Mouse (Mus musculus) embryonic facial prominence, embryonic 11.5 days (tissue): ENCODE measurements at regions not wholly inside any gene's neighbourhood (a gene's known extent, or its start where the extent isn't known, plus 50 kb on each side); places are given as distances from the start of the nearest gene placed in this dataset. TPM values are rescaled to one million over a fixed set of nuclear protein-coding genes. Genes with fewer than 3 reads are reported as not detected.

Experiments used
- ATAC-seq: fragments of 200-750 bp; cut with Nextera tagmentation; replicated peaks from 2 replicates; pipeline ENCODE4 v1.8.0; 2017; ENCODE audit warnings: low read depth; ENCODE audit not compliant: insufficient number of reproducible peaks, low FRiP score, low TSS enrichment
- DNase-seq: peaks from one replicate; pipeline ENCODE4 v3.0.0-alpha.2; 2015; ENCODE audit warnings: low spot score
- H3K27ac ChIP-seq: fragments of 300-500 bp; sonication (generic); replicated peaks from 2 replicates; pipeline ENCODE4 v1.5.1; 2014; ENCODE audit warnings: mild to moderate bottlenecking, low read depth, low read length, control low read depth
- H3K27me3 ChIP-seq: fragments of 300-500 bp; sonication (generic); 2 replicates; pipeline ENCODE4 v1.6.1; 2014; ENCODE audit warnings: mild to moderate bottlenecking, low read length, moderate library complexity, mixed read lengths; ENCODE audit not compliant: control insufficient read depth, insufficient read depth
- H3K36me3 ChIP-seq: fragments of 300-500 bp; sonication (generic); replicated peaks from 2 replicates; pipeline ENCODE4 v1.6.1; 2014; ENCODE audit warnings: low read depth, mild to moderate bottlenecking, low read length, moderate library complexity, mixed read lengths; ENCODE audit not compliant: control insufficient read depth, insufficient read depth
- H3K4me1 ChIP-seq: fragments of 300-500 bp; sonication (generic); 2 replicates; pipeline ENCODE4 v1.6.1; 2014; ENCODE audit warnings: low read length, mixed read lengths; ENCODE audit not compliant: control insufficient read depth, insufficient read depth
- H3K4me2 ChIP-seq: fragments of 300-500 bp; sonication (generic); 2 replicates; pipeline ENCODE4 v1.6.1; 2014; ENCODE audit warnings: low read depth, mild to moderate bottlenecking, control low read depth, low read length, moderate library complexity
- H3K4me3 ChIP-seq: fragments of 300-500 bp; sonication (generic); 2 replicates; pipeline ENCODE4 v1.5.1; 2014; ENCODE audit warnings: low read depth, low read length, control low read depth
- H3K9ac ChIP-seq: fragments of 300-500 bp; sonication (generic); replicated peaks from 2 replicates; pipeline ENCODE4 v1.6.1; 2014; ENCODE audit warnings: mild to moderate bottlenecking, control low read depth, low read length
- H3K9me3 ChIP-seq: fragments of 300-500 bp; sonication (generic); replicated peaks from 2 replicates; pipeline ENCODE4 v1.6.1; 2016; ENCODE audit warnings: mild to moderate bottlenecking, low read length, inconsistent platforms, mixed read lengths; ENCODE audit not compliant: control insufficient read depth
- WGBS: fragments of 180-500 bp; shearing (Covaris S2); extraction: QIAGEN DNeasy Blood & Tissue Kit; methylation state at CpG from one replicate; pipeline ENCODE4 v1.1.7; 2014; 5-methylcytosine and 5-hydroxymethylcytosine counted together
- microRNA-seq: library from miRNA; unstranded; fragments of <30 nt; microRNA quantifications from one replicate; pipeline ENCODE4, GENCODE M21; 2016; ENCODE audit warnings: borderline number of aligned reads

DNA sequence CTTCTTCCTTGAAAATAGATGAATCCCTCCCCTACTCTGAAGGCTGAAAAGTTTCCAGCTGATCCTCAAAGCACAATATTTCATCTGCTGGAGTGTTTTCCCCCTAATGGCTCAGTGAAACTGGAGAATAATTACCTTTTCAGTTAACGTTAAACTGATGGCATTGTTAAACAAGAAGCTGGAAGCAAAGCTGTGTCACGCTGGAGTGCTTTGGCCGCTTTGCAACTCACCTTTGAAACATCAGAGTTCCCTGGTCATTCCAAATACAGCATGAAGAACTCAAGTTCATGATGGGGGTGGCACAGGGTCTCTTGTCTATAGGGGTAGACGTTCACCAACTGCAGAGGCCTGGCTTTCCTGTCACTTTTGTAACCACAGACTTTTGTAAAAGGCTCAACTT, 317.9 kb upstream of the Adam34 start:
- Histone ChIP-seq H3K27me3 (no peaks in the 10 kb centered on the region), H3K9me3 (no peaks in the 10 kb centered on the region), H3K36me3 (no peaks in the 10 kb centered on the region), H3K4me2 (no peak overlapping the region), H3K4me1 (no peaks in the 10 kb centered on the region), H3K27ac (no peak overlapping the region), H3K4me3 (no peak overlapping the region), H3K9ac (no peak overlapping the region)
- no peak for ATAC-seq
- WGBS = 55% methylated on average over 4 of the region's 4 CpGs
- DNase-seq = no peak

DNA sequence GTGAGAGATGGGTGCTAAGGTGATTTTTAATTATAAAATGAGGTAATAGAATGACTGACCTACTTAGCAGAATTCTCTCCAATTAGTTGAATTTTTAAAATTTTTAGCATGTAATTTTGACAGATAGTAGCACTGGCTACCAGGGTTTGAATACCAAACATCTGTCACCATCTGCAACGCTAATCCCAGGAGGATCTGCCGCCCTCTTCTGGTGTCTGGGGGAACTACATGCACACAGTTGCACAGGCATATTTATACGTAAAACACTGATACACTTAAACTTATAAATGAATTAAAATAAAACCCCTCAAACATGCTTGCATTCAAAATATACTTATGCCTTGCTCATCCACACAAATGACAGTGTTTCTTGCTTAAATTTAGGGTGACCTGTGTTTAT, 316.1 kb upstream of the Adam34 start:
- ATAC-seq (no peak), DNase-seq (peak; percentile 63)
- Histone ChIP-seq H3K27ac (no peak overlapping the region), H3K4me2 (no peak overlapping the region), H3K27me3 (no peaks in the 10 kb centered on the region), H3K9me3 (no peaks in the 10 kb centered on the region), H3K36me3 (no peaks in the 10 kb centered on the region), H3K9ac (no peak overlapping the region), H3K4me3 (no peak overlapping the region), H3K4me1 (no peaks in the 10 kb centered on the region)
- WGBS = 26% methylated on average over 3 of the region's 3 CpGs

DNA sequence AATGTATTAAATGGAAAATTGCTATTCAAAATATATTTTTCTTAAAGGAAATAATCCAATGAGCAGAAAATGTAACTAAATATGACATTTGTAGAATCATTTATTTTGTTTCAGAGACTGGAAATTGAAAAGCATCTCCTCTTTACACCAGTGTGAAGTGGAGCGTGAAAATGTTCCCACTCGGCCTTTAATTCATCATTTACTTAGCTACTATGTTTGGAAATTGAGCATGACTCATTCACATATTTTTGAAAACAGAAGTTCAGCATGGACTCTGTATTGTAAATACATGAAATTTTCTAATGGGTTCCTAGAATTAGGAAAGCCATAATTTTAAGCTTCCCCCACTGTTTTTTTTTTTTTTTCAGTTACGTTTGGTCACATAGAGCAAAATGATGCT, 314.2 kb upstream of the Adam34 start:
- Histone ChIP-seq H3K4me3 (no peak overlapping the region), H3K36me3 (no peaks in the 10 kb centered on the region), H3K27me3 (no peaks in the 10 kb centered on the region), H3K9ac (no peak overlapping the region), H3K27ac (no peak overlapping the region), H3K4me1 (no peaks in the 10 kb centered on the region), H3K9me3 (no peaks in the 10 kb centered on the region), H3K4me2 (no peak overlapping the region)
- 78% methylated on average over 3 of the region's 3 CpGs for WGBS
- DNase-seq (no peak), ATAC-seq (no peak)

Small RNAs in the stretch of these regions (microRNA-seq; reads per million reads assigned to microRNA genes)
- gene Gm24591 = not detected
